Mouse (Mus musculus) heart, adult 2 months (tissue): ENCODE data around the gene Cend1.

Source experiments
- CTCF ChIP-seq: fragments of 200-600 bp; IDR thresholded peaks from 2 replicates; pipeline ENCODE4 v1.8.1; 2022; ENCODE audit warnings: antibody characterized with exemption, mild to moderate bottlenecking, moderate library complexity
- EP300 ChIP-seq: fragments of 200-500 bp; IDR thresholded peaks from 2 replicates; pipeline ENCODE4 v1.6.1; 2011; ENCODE audit warnings: low read depth, low read length, control low read depth; ENCODE audit not compliant: insufficient read depth
- POLR2A ChIP-seq: fragments of 200-500 bp; IDR thresholded peaks from 2 replicates; pipeline ENCODE4 v1.6.1; 2011; ENCODE audit warnings: mild to moderate bottlenecking, low read depth, low read length, control low read depth; ENCODE audit not compliant: insufficient read depth

DNA sequence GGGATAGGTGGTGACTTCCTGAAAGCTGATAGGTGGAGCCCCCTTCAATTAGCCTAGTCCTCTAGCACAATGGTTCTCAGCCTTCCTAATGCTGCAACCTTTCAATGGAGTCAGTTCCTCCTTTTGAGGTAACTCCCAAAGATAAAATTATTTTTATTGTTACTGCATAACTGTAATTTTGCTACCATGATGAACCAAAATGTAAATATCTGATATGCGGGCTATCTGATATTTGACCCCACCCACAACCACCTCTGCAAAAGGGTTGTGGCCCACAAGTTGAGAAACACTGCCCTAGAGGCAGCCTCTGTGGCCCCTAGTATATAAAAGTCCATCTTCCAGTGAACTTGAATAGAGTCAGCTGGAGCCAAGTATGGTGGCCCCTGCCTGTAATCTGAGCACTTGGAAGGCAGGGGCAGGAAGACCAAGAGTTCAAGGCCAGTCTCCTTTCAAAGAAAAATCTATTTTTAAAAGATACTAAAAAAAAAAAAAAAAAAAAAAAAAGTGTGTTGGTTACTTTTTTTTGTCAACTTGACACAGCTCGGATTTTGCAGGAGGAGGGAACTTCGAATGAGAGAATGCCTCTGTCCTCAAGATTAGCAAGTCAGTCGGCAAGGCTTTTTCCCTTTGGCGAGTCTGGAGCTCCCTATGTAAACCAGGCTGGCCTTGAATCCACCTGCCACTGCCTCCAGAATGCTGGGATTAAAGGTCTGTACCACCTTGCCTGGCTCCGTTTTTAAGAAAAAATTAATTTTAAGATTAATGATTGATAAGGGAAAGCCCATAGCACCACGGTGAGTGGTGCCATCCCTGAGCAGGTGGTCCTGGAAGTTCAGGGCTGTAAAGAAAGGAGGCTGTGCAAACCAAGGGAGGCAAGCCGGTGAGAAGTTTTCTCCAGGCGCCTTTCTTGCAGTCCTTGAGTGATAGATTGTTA is 38.7 kb downstream of the Cend1 start:
- no peak for TF ChIP-seq POLR2A
- no peak for TF ChIP-seq EP300
- no peak for TF ChIP-seq CTCF
